Mouse (Mus musculus): ENCODE measurements around the gene Zfp346. TPM values are rescaled to one million over a fixed set of nuclear protein-coding genes. Genes with fewer than 3 reads are reported as not detected.

The Zfp346 gene
- polyA plus RNA-seq, 1 experiment: 20.9 TPM

Other genes with a start within 250 kb of the Zfp346 start
- 9.2 and 13.9 TPM in 2 replicates for gene Unc5a, start 155.9 kb upstream of the Zfp346 start, polyA plus RNA-seq (2012; rRNA removed)
- 2.7 and 3.1 TPM in 2 replicates for gene Hk3, start 83.9 kb upstream of the Zfp346 start, polyA plus RNA-seq (2012; rRNA removed)
- gene Uimc1, start 5.0 kb upstream of the Zfp346 start, polyA plus RNA-seq (2012; rRNA removed): 9.7 and 10.7 TPM in 2 replicates
- not detected in 2 replicates for gene Gm17617, start 28.2 kb downstream of the Zfp346 start, polyA plus RNA-seq (2012; rRNA removed)
- 4.3 and 6.0 TPM in 2 replicates for gene Fgfr4, start 47.3 kb downstream of the Zfp346 start, polyA plus RNA-seq (2012; rRNA removed)
- 23.1 and 26.3 TPM in 2 replicates for gene Nsd1, start 104.5 kb downstream of the Zfp346 start, polyA plus RNA-seq (2012; rRNA removed)
- 245 and 271 TPM in 2 replicates for gene Prelid1, start 215.2 kb downstream of the Zfp346 start, polyA plus RNA-seq (2012; rRNA removed)
- 82.7 and 84.8 TPM in 2 replicates for gene Rab24, start 216.6 kb downstream of the Zfp346 start, polyA plus RNA-seq (2012; rRNA removed)
- gene Mxd3, start 224.5 kb downstream of the Zfp346 start, polyA plus RNA-seq (2012; rRNA removed): 1.3 and 2.2 TPM in 2 replicates